Mouse (Mus musculus) naive thymus-derived CD4-positive, alpha-beta T cell, adult 5 months (primary cell): Measurements from ENCODE around the gene Slf2. TPM values are rescaled to one million over a fixed set of nuclear protein-coding genes. Genes with fewer than 3 reads are reported as not detected.

Experiments used
- polyA plus RNA-seq: library from polyadenylated mRNA; unstranded; fragments of 100-300 nt; shearing (Covaris generic); gene quantifications from one replicate; pipeline ENCODE4 v1.2.1, GENCODE M21; 2017

Gene Slf2
- polyA plus RNA-seq = 49.9 TPM

GRCm38 (mm10) chr19:44930744-44931453 lies at the start of gene Slf2:
TSS of gene Slf2 (plus strand) at chr19:44931151.

GRCm38 (mm10) chr19:44988831-44989566 lies 58.0 kb downstream of the Slf2 start, which contains the start of gene Sema4g:
TSS of gene Sema4g (plus strand) at chr19:44989101.

GRCm38 (mm10) chr19:45005444-45005843 lies 74.5 kb downstream of the Slf2 start, which contains the start of gene Twnk:
TSS of gene Twnk (plus strand) at chr19:45005663.

GRCm38 (mm10) chr19:45005957-45006712 lies 75.2 kb downstream of the Slf2 start, which contains the start of gene Mrpl43:
TSS of gene Mrpl43 (minus strand) at chr19:45006442.

GRCm38 (mm10) chr19:45014335-45014971 lies 83.5 kb downstream of the Slf2 start, which contains the start of gene Lzts2:
TSS of gene Lzts2 (plus strand) at chr19:45014414.

Other genes with a start within 250 kb of the Slf2 start
- not detected for gene Pax2, start 175.1 kb upstream of the Slf2 start, polyA plus RNA-seq
- not detected for gene Sema4g, start 58.0 kb downstream of the Slf2 start, polyA plus RNA-seq
- gene Twnk, start 74.5 kb downstream of the Slf2 start, polyA plus RNA-seq = 9.9 TPM
- 52.8 TPM for gene Mrpl43, start 75.3 kb downstream of the Slf2 start, polyA plus RNA-seq
- gene Lzts2, start 83.3 kb downstream of the Slf2 start, polyA plus RNA-seq = 3.7 TPM
- not detected for gene Pdzd7, start 114.6 kb downstream of the Slf2 start, polyA plus RNA-seq
- 58.2 TPM for gene Sfxn3, start 116.4 kb downstream of the Slf2 start, polyA plus RNA-seq
- 0.42 TPM for gene Kazald1, start 144.1 kb downstream of the Slf2 start, polyA plus RNA-seq
- not detected for gene Tlx1, start 219.5 kb downstream of the Slf2 start, polyA plus RNA-seq